Mouse (Mus musculus): ENCODE measurements around the gene Polr2j.

The Polr2j gene

DNA sequence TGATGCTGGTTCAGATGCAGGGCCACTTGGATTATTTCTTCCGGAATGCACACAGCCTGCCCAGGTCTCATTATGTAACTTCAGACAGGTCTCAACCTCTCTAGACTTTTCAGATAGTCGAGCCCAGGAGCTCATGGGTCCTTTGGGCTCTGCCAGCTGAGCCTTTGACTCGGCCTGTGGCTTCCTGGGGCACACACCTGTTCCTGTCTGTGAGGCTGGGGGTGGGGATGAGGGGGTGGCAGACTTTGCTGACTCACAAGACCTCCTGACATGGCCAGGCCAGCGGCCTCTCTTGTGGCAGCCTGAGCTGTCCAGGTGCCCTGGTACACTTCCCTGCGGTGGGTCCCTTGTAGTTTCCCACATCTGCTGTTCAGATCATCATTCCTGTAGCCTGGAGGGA is 24.5 kb upstream of the Polr2j start:
- ChIA-PET CTCF (interaction anchor here in 3 of 4 experiments (0.5 to 2.1 kb wide), 7 partner anchors 8 to 622 kb away, joined by 3 to 7 read pairs (median 3); partner anchors contain the start of gene Rasa4 (in 1 of the 3)), POLR2A (interaction anchor here in 3 of 4 experiments (0.8 to 1.7 kb wide), 4 partner anchors 11 to 158 kb away, joined by 3 to 5 read pairs (median 4); partner anchors contain the start of gene Ywhag (in 1 of the 3))

DNA sequence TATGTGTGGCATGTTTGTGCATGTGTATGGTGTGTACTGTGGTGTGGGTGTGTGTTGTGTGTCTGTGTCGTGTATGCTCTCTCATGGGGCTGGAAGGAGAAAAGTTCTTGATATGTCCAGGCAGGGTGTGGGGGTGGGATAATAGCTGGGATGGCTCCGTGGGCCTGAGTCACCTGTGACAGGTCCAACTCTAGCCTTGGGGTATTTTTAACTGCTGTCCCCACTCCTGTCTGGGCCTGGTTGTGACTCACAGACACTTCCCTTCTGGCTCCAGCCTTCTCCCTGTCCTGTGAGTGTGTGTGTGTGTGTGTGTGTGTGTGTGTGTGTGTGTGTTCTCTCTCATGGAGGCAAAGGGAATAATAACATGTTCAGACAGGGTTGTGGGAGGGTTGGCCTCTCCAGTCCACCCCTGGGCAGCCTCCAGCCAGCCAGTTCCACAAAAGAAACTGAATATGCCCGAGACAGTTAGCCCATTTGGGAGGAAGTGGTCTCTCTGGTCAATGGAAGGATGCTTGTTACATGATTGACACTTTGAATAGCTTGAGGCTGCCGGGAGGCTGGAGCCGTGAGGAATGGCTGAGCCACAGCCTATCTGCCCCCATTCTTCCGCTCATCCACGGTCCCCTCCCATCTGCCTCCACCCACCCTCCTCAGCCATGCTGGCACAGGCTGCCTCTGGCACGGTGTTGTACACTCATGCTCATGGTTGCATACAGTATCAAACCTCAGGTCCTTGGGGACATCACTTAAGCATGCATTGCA is 22.0 kb upstream of the Polr2j start:
- ChIA-PET POLR2A (interaction anchor here in 3 of 4 experiments (0.6 to 1.3 kb wide), 5 partner anchors 11 to 173 kb away, joined by 3 to 5 read pairs (median 3); partner anchors contain the start of gene Rasa4 (in 1 of the 3)), CTCF (interaction anchor here in 2 of 4 experiments (0.7 to 2.0 kb wide), 3 partner anchors 87 to 193 kb away, joined by 3 to 5 read pairs (median 5); no protein-coding TSS in a partner anchor)

DNA sequence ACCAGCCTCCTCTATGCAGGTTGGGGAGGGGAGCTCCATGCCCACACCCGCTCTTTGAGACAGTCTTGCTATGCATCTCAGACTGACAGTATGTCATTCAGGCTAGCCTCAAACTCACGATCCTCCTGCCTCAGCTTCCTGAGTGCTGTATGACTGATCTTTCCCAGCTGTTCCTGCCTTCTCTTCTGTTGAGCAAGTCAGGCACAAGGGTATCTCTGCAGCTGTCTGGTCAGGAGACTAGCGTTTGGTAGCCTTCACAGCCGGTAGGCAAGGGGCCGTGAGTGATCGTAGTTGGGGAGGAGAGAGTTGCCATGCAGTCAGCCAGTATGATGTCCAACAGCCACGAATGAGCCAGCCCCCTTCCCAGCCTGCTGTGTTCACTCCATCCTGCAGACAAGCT is 21.3 kb upstream of the Polr2j start:
- ChIA-PET CTCF (interaction anchor here in 2 of 4 experiments (0.6 to 2.0 kb wide), 5 partner anchors 9 to 194 kb away, joined by 3 to 5 read pairs (median 3); partner anchors contain the start of gene Rasa4 (in 1 of the 2)), POLR2A (interaction anchor here in 3 of 4 experiments (0.6 to 1.5 kb wide), 9 partner anchors 11 to 1656 kb away, joined by 3 to 5 read pairs (median 3); partner anchors contain the start of gene Rasa4 (in 1 of the 3))

DNA sequence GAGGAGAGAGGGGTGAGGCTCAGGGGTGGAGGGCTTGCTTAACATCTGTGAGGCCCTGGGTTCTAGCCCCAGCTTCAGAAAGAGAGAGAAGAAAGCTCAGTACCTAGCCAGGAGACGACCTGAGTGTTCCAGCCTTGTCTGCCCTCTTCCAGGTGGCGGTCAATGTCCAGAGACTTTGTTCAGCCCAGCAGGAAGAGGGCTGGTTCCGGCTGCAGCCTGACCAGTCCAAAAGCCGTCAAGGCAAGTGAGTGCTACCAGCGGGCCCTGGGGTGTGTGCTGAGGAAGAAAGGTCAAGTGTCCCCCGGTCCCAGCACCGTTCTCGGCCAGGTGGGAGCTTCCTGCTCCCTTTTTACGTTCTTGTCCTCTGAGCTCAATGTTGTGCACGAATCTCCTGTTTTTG is 17.9 kb upstream of the Polr2j start:
- ChIA-PET POLR2A (interaction anchor here in 3 of 4 experiments (0.5 to 1.8 kb wide), 6 partner anchors 12 to 320 kb away, joined by 3 to 4 read pairs (median 4); partner anchors contain the start of genes Mdh2 (in 1 of the 3), Polr2j (in 1 of the 3) and Styxl1 (in 1 of the 3)), CTCF (interaction anchor here in 3 of 4 experiments (0.5 to 1.7 kb wide), 5 partner anchors 9 to 221 kb away, joined by 3 to 6 read pairs (median 4); partner anchors contain the start of gene Alkbh4 (in 1 of the 3))

DNA sequence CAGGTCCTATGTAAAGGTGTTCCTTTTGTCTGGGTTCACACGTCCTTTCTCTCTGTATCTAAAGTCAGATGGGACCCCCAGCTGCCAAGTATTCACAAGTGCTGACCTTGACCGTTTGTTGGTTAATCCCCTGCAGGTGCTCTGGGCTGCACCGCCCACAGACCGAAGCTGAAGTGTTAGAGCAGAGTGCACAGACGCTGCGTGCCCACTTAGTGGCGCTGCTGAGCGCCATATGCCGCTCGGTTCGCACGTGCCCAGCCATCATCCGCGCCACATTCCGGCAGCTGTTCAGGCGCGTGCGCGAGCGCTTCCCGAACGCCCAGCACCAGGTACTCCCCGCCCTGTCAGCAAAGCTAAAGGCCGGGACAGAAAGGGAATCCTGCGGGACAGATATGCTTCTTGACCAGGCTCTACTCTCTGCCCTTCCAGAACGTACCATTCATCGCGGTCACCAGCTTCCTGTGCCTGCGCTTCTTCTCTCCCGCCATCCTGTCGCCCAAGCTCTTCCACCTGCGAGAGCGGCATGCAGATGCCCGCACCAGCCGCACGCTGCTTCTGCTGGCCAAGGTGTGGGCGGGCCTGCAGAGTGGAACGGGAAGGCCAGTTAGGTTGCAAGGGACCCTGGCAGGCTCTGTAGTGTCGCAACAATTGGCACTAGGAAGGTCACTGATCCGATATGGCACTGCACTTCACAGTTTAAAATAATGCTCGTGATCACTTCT is 14.2 kb upstream of the Polr2j start:
- ChIA-PET CTCF (interaction anchor here (0.5 to 5.5 kb wide), 54 partner anchors 10 to 1465 kb away, joined by 3 to 53 read pairs (median 4); partner anchors contain the start of genes Polr2j (in 2 of the 4), Rasa4 (in 2 of the 4), Dtx2 (in 1 of the 4) and Hspb1 (in 1 of the 4)), POLR2A (interaction anchor here (0.5 to 5.2 kb wide), 45 partner anchors 9 to 1684 kb away, joined by 3 to 39 read pairs (median 4); partner anchors contain the start of genes Polr2j (in 4 of the 4), Rasa4 (in 2 of the 4), Ywhag (in 2 of the 4) and Dtx2 (in 1 of the 4))

DNA sequence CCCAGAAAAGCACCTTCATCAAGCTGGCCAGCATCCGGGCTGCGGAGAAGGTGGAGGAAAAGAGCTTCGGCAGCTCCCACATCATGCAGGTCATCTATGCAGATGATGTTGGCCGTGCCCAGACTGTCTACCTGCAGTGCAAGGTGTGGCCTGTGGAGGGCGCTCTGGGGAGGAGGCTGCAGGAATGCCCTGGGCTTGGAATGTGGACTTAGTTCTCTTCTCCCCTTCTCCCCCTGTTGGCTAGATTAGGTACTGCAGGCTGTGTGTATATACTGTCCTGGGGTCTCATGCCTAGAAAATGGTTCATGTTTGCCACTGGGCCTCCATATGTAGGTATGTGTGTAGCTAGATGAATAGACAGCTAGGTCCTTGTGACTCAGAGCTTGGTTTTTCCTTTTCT is 11.9 kb upstream of the Polr2j start:
- ChIA-PET CTCF (interaction anchor here in 3 of 4 experiments (0.6 to 5.5 kb wide), 11 partner anchors 9 to 1164 kb away, joined by 3 to 53 read pairs (median 4); partner anchors contain the start of genes Polr2j (in 2 of the 3) and Rasa4 (in 1 of the 3)), POLR2A (interaction anchor here in 3 of 4 experiments (0.6 to 5.2 kb wide), 11 partner anchors 8 to 877 kb away, joined by 3 to 39 read pairs (median 5); partner anchors contain the start of genes Polr2j (in 1 of the 3) and Rasa4 (in 1 of the 3))

DNA sequence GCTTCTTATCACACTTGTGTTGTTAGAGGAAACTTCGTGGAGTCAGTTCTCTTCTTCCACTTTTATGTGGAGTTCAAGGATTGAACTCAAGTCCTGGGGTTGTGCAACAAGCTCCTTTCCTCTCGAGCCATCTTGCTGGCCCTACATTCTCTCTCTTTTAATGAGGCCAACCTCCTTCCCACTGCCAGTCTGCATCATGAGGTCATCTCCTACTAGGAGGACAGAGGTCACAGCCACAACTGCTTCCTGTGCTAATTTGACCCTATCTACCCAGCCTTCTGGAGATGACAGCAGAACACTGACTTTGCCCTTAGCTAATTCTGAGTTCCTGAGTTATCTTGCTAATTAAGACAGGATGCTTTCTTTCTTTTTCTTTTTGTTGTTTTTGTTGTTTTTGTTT is 7.9 kb upstream of the Polr2j start:
- POLR2A ChIA-PET, result interaction anchor here in 1 of 4 experiments (0.6 kb wide), 1 partner anchor 13 kb away, joined by 3 read pairs; no protein-coding TSS in a partner anchor
- CTCF ChIA-PET, result interaction anchor here in 1 of 4 experiments (1.0 kb wide), 1 partner anchor 253 kb away, joined by 3 read pairs; no protein-coding TSS in a partner anchor

DNA sequence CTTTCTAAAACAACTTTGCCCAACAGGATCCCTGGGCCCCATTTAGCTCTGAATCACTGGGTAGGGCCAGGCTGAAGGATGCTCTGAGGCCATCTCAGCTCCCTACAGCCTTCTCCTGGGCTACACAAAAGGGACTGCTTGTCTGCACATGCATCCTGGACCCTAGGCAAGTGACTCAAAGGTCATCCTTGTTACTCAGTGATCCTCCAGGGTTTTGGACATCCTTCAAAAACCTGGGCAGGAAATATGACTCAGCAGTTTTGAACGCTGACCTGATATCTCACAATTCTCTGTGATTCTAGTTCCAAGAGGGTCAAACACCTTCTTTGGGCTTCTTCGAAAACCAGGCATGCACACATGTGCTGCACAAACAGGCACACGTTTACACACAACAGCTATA is 7.4 kb upstream of the Polr2j start:
- POLR2A ChIA-PET, result no interaction called here

DNA sequence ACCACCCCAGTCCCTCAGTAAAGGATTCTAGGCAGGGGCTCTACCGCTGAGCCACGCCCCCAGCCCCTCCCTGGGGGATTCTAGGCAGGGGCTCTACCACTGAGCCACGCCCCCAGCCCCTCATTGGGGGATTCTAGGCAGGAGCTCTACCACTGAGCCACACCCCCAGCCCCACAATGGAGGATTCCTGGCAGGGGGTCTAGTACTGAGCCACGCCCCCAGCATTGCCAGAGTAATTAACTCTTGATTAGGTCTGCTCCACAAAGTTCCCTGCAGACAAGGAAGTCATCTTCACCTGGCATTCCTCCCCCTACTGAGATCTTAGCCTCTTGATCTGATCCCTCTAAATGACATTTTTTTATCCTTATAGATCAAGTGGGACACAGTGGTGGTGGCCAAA is 2.9 kb upstream of the Polr2j start:
- ChIA-PET CTCF (interaction anchor here (0.5 to 2.9 kb wide), 5 partner anchors 9 to 34 kb away, joined by 3 to 15 read pairs (median 4); no protein-coding TSS in a partner anchor), POLR2A (interaction anchor here in 2 of 4 experiments (0.7 to 4.7 kb wide), 6 partner anchors 10 to 559 kb away, joined by 3 to 39 read pairs (median 4); no protein-coding TSS in a partner anchor)

More for the DNA sequence above, 7.4 kb upstream of the Polr2j start:
- CTCF ChIA-PET, result no interaction called here

DNA sequence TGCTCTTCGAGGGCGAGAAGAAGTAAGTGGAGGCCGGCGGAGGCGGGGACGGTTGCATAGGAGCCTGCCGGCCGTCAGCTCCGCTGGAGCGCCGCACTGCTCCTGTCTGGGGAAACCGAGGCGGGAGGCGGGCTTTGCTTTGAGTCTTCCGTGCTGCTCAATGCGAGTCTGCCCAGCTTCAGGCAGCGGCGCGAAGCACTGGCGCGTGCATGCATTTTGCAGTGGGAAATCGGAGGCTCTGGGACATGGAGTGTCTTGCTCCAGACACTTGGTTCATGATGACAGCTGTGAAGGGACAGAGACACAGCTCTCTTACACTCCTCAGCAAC is 317 bp downstream of the Polr2j start:
- POLR2A ChIA-PET, result interaction anchor here (0.7 to 4.7 kb wide), 29 partner anchors 10 to 339 kb away, joined by 3 to 39 read pairs (median 5); partner anchors contain the start of genes Mdh2 (in 2 of the 4), Styxl1 (in 2 of the 4) and Ywhag (in 1 of the 4)
- CTCF ChIA-PET, result interaction anchor here (0.6 to 4.1 kb wide), 14 partner anchors 10 to 215 kb away, joined by 3 to 53 read pairs (median 3); partner anchors contain the start of gene Zp3 (in 1 of the 4)

DNA sequence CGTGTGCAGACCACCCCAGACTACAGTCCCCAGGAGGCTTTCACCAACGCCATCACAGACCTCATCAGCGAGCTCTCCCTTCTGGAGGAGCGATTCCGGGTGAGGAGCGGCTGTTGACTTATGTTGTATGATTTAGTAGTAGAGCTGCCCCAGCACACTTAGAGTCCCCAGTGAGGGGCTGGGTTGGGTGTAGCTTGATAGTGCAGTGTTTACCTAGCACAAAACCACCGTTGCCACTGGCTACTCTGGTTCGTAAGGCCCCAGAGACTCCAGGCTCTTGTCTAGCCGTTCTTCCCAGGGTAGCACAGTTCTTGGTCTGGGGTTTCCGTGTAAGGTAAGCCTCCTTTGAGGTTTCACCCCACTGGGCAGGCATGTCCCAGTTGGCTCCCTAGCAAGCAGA is 5.7 kb downstream of the Polr2j start:
- ChIA-PET CTCF (interaction anchor here in 3 of 4 experiments (0.6 to 1.8 kb wide), 10 partner anchors 15 to 846 kb away, joined by 3 to 6 read pairs (median 4); no protein-coding TSS in a partner anchor), POLR2A (interaction anchor here in 3 of 4 experiments (0.6 to 3.0 kb wide), 10 partner anchors 8 to 479 kb away, joined by 3 to 11 read pairs (median 3); partner anchors contain the start of genes Alkbh4 (in 1 of the 3) and Lrwd1 (in 1 of the 3))

DNA sequence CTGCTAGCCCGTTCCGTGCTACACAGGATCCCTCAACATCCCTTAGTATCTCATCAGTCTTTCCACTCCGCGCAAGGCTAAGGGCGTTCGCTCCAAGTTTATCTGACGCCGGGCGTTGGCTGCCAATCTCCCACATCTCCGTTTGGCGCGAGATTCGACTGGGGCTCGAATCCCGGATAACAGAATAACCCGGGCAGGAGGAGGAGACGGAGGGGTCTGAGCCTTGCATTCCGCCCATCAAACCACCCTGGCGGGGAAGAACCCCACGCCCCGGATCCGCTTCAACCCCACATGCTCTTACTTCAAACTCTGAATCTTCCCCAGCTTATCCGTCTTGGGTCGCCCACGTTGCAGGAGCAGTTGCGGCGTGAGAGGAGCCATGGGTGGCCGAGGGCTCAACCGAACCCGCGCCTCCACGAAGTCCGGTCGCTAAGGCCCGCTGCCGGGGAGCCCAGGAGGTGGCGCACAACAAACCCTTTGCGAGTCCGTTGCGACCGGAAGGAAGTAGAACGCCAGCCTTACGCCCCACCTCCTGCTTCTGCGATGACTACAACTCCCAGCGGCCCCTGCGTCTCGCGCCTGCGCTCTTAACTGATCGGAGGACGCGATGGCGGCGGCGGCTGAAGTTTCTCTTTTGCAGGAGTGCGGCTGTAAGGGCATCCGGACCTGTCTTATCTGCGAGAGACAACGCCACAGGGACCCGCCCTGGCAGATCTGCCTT is 19.3 kb downstream of the Polr2j start, which contains the start of the genes Lrwd1 and Alkbh4:
Gene Lrwd1 (minus strand): TSS at position 504 of the 721 bp plus-strand sequence.
Gene Alkbh4 (plus strand): TSS at position 576 of the 721 bp plus-strand sequence.
- POLR2A ChIA-PET, result interaction anchor here in 3 of 4 experiments (0.6 to 2.8 kb wide), 7 partner anchors 12 to 263 kb away, joined by 3 to 11 read pairs (median 7); partner anchors contain the start of genes Polr2j (in 2 of the 3) and Ywhag (in 1 of the 3)
- CTCF ChIA-PET, result interaction anchor here in 3 of 4 experiments (0.6 to 1.7 kb wide), 7 partner anchors 33 to 258 kb away, joined by 3 to 6 read pairs (median 4); no protein-coding TSS in a partner anchor

DNA sequence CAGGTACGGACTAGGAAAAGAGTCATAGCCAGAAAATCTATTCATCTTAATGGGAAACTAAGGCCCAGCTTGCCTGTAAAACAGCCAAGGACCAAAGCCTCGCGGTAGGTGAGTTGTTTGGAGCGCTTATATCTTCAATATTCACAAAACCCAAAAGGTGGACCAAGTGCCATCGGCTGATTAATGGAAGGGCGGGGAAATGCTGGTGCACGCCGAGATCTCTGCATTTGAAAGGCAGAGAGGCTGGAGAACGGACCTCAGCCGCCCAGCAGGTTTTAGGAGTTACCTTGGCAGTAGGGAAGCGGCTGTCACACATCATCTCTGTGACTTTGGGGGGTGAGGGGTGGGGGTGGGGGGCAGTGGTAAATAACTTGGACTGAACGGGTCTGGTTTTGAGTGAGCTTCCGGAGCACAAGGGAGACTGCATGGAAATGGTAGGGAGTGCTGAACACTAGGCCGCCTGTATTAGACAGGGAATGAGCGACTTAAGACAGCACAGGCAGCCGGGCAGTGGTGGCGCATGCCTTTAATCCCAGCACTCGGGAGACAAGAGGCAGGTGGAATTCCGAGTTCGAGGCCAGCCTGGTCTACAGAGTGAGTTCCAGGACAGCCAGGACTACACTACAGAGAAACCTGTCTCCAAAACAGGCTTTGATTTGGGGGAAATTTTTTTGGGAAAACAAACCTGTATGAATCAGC is 20.0 kb downstream of the Polr2j start:
- ChIA-PET CTCF (interaction anchor here in 3 of 4 experiments (0.6 to 1.7 kb wide), 15 partner anchors 32 to 337 kb away, joined by 3 to 6 read pairs (median 4); no protein-coding TSS in a partner anchor), POLR2A (interaction anchor here in 3 of 4 experiments (0.5 to 2.8 kb wide), 9 partner anchors 12 to 1086 kb away, joined by 3 to 8 read pairs (median 3); partner anchors contain the start of genes Polr2j (in 1 of the 3) and Prkrip1 (in 1 of the 3))

DNA sequence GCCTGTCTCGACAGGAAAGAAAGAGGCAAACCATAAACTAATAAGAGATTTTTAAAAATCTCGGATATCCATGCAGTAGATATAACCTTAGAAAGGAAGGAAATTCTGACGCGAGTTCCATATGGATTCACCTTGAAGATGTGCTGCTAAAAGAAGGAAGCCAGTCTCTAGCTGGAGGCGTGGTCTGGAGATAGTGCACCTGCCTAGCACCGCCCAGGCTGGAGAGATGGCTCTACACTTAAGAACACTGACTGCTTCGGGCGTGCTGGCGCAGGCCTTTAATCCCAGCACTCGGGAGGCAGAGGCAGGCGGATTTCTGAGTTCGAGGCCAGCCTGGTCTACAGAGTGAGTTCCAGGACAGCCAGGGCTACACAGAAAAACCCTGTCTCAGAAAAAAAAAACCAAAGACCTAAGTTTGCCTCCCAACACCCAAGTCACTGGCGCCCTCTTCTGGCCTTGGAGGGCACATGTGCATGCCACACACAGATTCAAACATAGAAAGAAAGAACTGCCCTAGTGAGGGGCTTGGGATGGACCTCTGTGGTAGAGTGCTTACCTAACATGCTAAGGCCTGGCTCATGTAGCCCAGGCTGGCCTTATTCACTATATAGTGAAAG is 21.3 kb downstream of the Polr2j start:
- CTCF ChIA-PET, result interaction anchor here (0.5 to 1.7 kb wide), 24 partner anchors 16 to 733 kb away, joined by 3 to 6 read pairs (median 4); no protein-coding TSS in a partner anchor
- POLR2A ChIA-PET, result interaction anchor here in 2 of 4 experiments (0.9 to 1.9 kb wide), 9 partner anchors 13 to 360 kb away, joined by 3 to 7 read pairs (median 3); partner anchors contain the start of genes Polr2j (in 2 of the 2), Mdh2 (in 1 of the 2), Prkrip1 (in 1 of the 2) and Styxl1 (in 1 of the 2)

DNA sequence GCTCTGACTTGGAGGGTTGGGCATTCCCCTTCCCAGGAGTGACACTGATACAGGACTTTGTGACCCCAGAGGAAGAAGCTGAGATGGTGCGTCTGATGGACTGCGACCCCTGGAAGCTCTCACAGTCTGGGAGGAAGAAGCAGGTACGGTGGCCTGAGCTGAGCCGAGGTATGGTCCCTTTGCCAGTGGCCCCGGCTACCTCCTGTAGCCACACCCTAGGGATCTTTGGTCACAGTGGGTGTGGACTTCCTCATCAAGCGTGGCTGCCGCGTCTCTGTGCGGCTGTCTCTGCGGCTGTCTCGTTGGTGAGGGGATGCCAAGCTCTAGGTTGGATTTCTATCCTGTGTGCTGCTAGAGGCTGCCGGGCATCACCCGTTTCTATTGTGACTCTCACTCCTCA is 23.0 kb downstream of the Polr2j start:
- CTCF ChIA-PET, result interaction anchor here in 3 of 4 experiments (0.5 to 1.0 kb wide), 7 partner anchors 9 to 130 kb away, joined by 3 to 13 read pairs (median 3); partner anchors contain the start of gene Sh2b2 (in 1 of the 3)

More for the DNA sequence above, 23.0 kb downstream of the Polr2j start:
- POLR2A ChIA-PET, result interaction anchor here in 1 of 4 experiments (0.6 to 1.5 kb wide), 3 partner anchors 31 to 311 kb away, joined by 3 to 4 read pairs (median 4); partner anchors contain the start of gene Orai2

Data from embryonic stem cell, embryonic (primary cell).